Mouse (Mus musculus) testis, adult 2 months (tissue): ENCODE data around the gene Sacs. TPM values are rescaled to one million over a fixed set of nuclear protein-coding genes. Genes with fewer than 3 reads are reported as not detected.
A peak's percentile ranks its signal among the peaks of the same experiment; 100 is the strongest.

ENCODE experiments used
- H3K27ac ChIP-seq: fragments of 200-500 bp; 2 replicates; pipeline ENCODE4 v1.5.1; 2012; ENCODE audit warnings: low read depth, low read length; ENCODE audit not compliant: control insufficient read depth, insufficient read depth
- H3K27me3 ChIP-seq: fragments of 200-500 bp; 2 replicates; pipeline ENCODE4 v1.6.1; 2012; ENCODE audit warnings: mild to moderate bottlenecking, low read length, moderate library complexity; ENCODE audit not compliant: control insufficient read depth, insufficient read depth
- H3K36me3 ChIP-seq: fragments of 200-500 bp; 2 replicates; pipeline ENCODE4 v1.6.1; 2012; ENCODE audit warnings: mild to moderate bottlenecking, low read length; ENCODE audit not compliant: control insufficient read depth, insufficient read depth
- H3K4me1 ChIP-seq: fragments of 200-500 bp; 2 replicates; pipeline ENCODE4 v1.6.1; 2012; ENCODE audit warnings: low read length; ENCODE audit not compliant: control insufficient read depth, insufficient read depth
- H3K4me3 ChIP-seq: fragments of 200-500 bp; 2 replicates; pipeline ENCODE4 v1.5.1; 2012; ENCODE audit warnings: low read depth, mild to moderate bottlenecking, low read length, moderate library complexity, mixed read lengths; ENCODE audit not compliant: control insufficient read depth
- CTCF ChIP-seq: fragments of 200-500 bp; IDR thresholded peaks from 2 replicates; pipeline ENCODE4 v1.5.1; 2012; ENCODE audit warnings: low read depth, mild to moderate bottlenecking, inconsistent platforms, low read length, moderate library complexity; ENCODE audit not compliant: control insufficient read depth, insufficient read depth, insufficient replicate concordance
- POLR2A ChIP-seq: fragments of 200-500 bp; IDR thresholded peaks from 2 replicates; pipeline ENCODE4 v1.6.1; 2012; ENCODE audit warnings: low read depth, mild to moderate bottlenecking, inconsistent platforms, low read length, moderate library complexity; ENCODE audit not compliant: control insufficient read depth
- polyA plus RNA-seq: library from polyadenylated mRNA; depleted of rRNA; stranded (reverse); fragments of >200 nt; gene quantifications from 2 replicates; pipeline ENCODE4 v1.2.3, GENCODE M21; 2012; rRNA removed

Sacs gene
- polyA plus RNA-seq, result 1.1 and 1.3 TPM in 2 replicates

- Histone ChIP-seq H3K27ac (no peak within 1 kb of the TSS), H3K4me1 (peaks cover 2% of the 10 kb centered on the region; the same call in 1 of the 2 replicates), H3K27me3 (no peaks in the 10 kb centered on the region), H3K36me3 (no peaks in the 10 kb centered on the region), H3K4me3 (peak within 1 kb of the TSS; percentile 12)
- TF ChIP-seq CTCF, result no peak
- TF ChIP-seq POLR2A, result no peak
These were observed at the start of gene Sacs for GRCm38 (mm10) chr14:61137994-61138726. Sacs (plus strand) TSS chr14:61138457.

GRCm38 (mm10) chr14:61090955-61091354 lies 47.3 kb upstream of the Sacs start:
- no peaks in the 10 kb centered on the region for H3K36me3 ChIP-seq
- H3K27me3 ChIP-seq, result no peaks in the 10 kb centered on the region
- H3K4me3 ChIP-seq, result no peak overlapping the region
- TF ChIP-seq CTCF (no peak), POLR2A (no peak)
- no peak overlapping the region for H3K27ac ChIP-seq
- no peaks in the 10 kb centered on the region; the same call in 1 of the 2 replicates for H3K4me1 ChIP-seq

- TF ChIP-seq POLR2A, result no peak
- TF ChIP-seq CTCF, result no peak
- Histone ChIP-seq H3K36me3 (no peaks in the 10 kb centered on the region), H3K4me3 (no peak overlapping the region), H3K4me1 (no peaks in the 10 kb centered on the region; the same call in 1 of the 2 replicates), H3K27me3 (no peaks in the 10 kb centered on the region), H3K27ac (no peak overlapping the region)
These were observed 46.2 kb upstream of the Sacs start for GRCm38 (mm10) chr14:61092073-61092472.

- no peak overlapping the region for H3K27ac ChIP-seq
These were observed 40.2 kb upstream of the Sacs start for GRCm38 (mm10) chr14:61097974-61098625.

GRCm38 (mm10) chr14:61100736-61101135 lies 37.5 kb upstream of the Sacs start:
- no peak overlapping the region for H3K4me3 ChIP-seq
- TF ChIP-seq CTCF (no peak), POLR2A (no peak)
- H3K36me3 ChIP-seq, result no peaks in the 10 kb centered on the region
- no peak overlapping the region for H3K27ac ChIP-seq
- H3K4me1 ChIP-seq, result no peaks in the 10 kb centered on the region
- H3K27me3 ChIP-seq, result no peaks in the 10 kb centered on the region

More at GRCm38 (mm10) chr14:61097974-61098625, 40.2 kb upstream of the Sacs start:
- H3K36me3 ChIP-seq, result no peaks in the 10 kb centered on the region
- no peaks in the 10 kb centered on the region for H3K4me1 ChIP-seq
- H3K27me3 ChIP-seq, result no peaks in the 10 kb centered on the region
- TF ChIP-seq CTCF, result no peak
- TF ChIP-seq POLR2A, result no peak
- no peak overlapping the region for H3K4me3 ChIP-seq

GRCm38 (mm10) chr14:61106404-61106803 lies 31.9 kb upstream of the Sacs start:
- TF ChIP-seq POLR2A, result no peak
- no peak for TF ChIP-seq CTCF
- no peak overlapping the region for H3K27ac ChIP-seq
- no peaks in the 10 kb centered on the region for H3K27me3 ChIP-seq
- H3K4me3 ChIP-seq, result no peak overlapping the region
- H3K36me3 ChIP-seq, result no peaks in the 10 kb centered on the region
- H3K4me1 ChIP-seq, result no peaks in the 10 kb centered on the region; the same call in 1 of the 2 replicates

GRCm38 (mm10) chr14:61108625-61109024 lies 29.6 kb upstream of the Sacs start:
- no peak for TF ChIP-seq CTCF
- no peak for TF ChIP-seq POLR2A
- Histone ChIP-seq H3K4me3 (no peak overlapping the region), H3K4me1 (peaks cover 3% of the 10 kb centered on the region; the same call in 1 of the 2 replicates), H3K27me3 (no peaks in the 10 kb centered on the region), H3K27ac (no peak overlapping the region), H3K36me3 (no peaks in the 10 kb centered on the region)
